8 mouse cellular contexts compared by ENCODE assay signal in the genomic region with DNA sequence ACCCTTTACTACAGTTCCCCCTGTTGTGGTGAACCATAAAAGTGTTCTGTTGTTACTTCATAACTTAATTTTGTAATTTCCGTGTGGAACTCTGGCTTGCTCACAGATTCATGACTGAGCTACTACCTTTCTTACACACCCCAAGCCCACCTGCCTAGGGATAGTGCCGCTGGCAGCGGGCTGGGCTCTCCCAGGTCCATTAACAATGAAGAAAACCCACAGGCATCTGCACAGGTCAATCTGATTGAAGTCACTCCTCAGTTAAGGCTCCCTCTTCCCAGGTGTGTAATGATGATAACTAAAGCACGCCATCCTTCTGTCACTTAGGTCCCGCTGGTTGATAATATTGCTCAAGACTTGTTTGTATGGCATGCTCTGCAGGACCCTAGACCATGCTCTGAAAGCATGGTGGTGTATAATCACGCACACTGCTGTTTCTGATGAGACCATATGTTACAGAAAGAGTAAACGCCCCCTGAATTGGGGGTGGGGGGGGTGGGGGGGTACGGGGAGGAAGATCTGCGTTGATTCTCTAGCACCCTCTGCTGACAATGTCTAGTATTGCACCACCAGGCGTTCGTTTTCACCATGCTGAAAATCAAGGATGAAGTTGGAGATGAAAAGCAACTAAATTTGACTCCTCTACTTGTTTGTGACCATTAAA. TPM values are rescaled to one million over a fixed set of nuclear protein-coding genes. Genes with fewer than 3 reads are reported as not detected.
A peak's percentile ranks its signal among the peaks of the same experiment; 100 is the strongest.
DNase-seq lines count a peak whose midpoint lies in the region; ATAC-seq lines count a peak whose summit lies in the region.

No protein-coding gene starts in this region.

- no peaks in the 10 kb centered on the region for H3K36me3 ChIP-seq in forebrain, embryonic 14.5 days (ENCODE audit: control insufficient read depth, insufficient read depth, low read length)
- no peaks in the 10 kb centered on the region for H3K36me3 ChIP-seq in megakaryocyte, embryonic 14.5 days (replicated peaks; ENCODE audit: low read length)

- H3K27me3 ChIP-seq in forebrain, embryonic 14.5 days (replicated peaks; ENCODE audit: control insufficient read depth, insufficient read depth, low read length), result no peaks in the 10 kb centered on the region
- H3K27me3 ChIP-seq in megakaryocyte, embryonic 14.5 days (replicated peaks), result peaks cover 13% of the 10 kb centered on the region

- no peak overlapping the region for H3K4me3 ChIP-seq in forebrain, embryonic 14.5 days (ENCODE audit: low read depth, low read length)
- H3K4me3 ChIP-seq in megakaryocyte, embryonic 14.5 days (replicated peaks), result peak overlapping the region; percentile 56

- ATAC-seq in forebrain, embryonic 14.5 days, result peak; percentile 75

- H3K4me2 ChIP-seq in forebrain, embryonic 14.5 days (ENCODE audit: low read length), result no peak overlapping the region

- intact Hi-C loops in gastrocnemius, postnatal 14 days (cut with DNase I; ENCODE audit: low total_unique reads), result no loop called here

- DNase-seq in gastrocnemius, adult 18-20 months (ENCODE audit: low spot score), result peak; percentile 19
- no peak for DNase-seq in gastrocnemius, postnatal 14 days
- DNase-seq in A20 (ENCODE audit: low read depth, low spot score), result peak; percentile 65
- peak; percentile 8 for DNase-seq in adrenal gland, postnatal 25 days
- peak; percentile 60 for DNase-seq in forebrain, embryonic 14.5 days (ENCODE audit: low spot score)
- DNase-seq in kidney, postnatal 14 days, result peak; percentile 46
- peak; percentile 57 for DNase-seq in thymus, postnatal 14 days

- H3K27ac ChIP-seq in forebrain, embryonic 14.5 days (ENCODE audit: low read depth, low read length), result no peak overlapping the region

- H3K9ac ChIP-seq in forebrain, embryonic 14.5 days (ENCODE audit: low read length), result no peak overlapping the region

- 38% methylated on average over 11 of the region's 11 CpGs for WGBS in forebrain, embryonic 14.5 days

- no peaks in the 10 kb centered on the region for H3K9me3 ChIP-seq in forebrain, embryonic 14.5 days (replicated peaks; ENCODE audit: control insufficient read depth, low read length)
- no peaks in the 10 kb centered on the region for H3K9me3 ChIP-seq in megakaryocyte, embryonic 14.5 days

- H3K4me1 ChIP-seq in forebrain, embryonic 14.5 days (ENCODE audit: control insufficient read depth, insufficient read depth, low read length), result peaks cover under 1% of the 10 kb centered on the region; the same call in 1 of the 2 replicates
- H3K4me1 ChIP-seq in megakaryocyte, embryonic 14.5 days, result peaks cover 15% of the 10 kb centered on the region

RNA-seq across cellular contexts. Expression of a gene that starts 5.6 kb away (rescaled TPM):
- total RNA-seq in gastrocnemius, adult 18-20 months (2021), result 10 to 100 TPM; 18.1 to 18.3 TPM
- total RNA-seq in gastrocnemius, postnatal 14 days (2021), result 10 to 100 TPM; 17.8 to 25.0 TPM
- total RNA-seq in adrenal gland, postnatal 25 days (2021), result 82.5 and 90.5 TPM in 2 replicates
- polyA plus RNA-seq in forebrain, embryonic 14.5 days (2014; fragmentation: Nextera tagmentation; extraction: Ambion mirVana), result 48.1 and 67.4 TPM in 2 replicates
- 0.96 and 7.4 TPM in 2 replicates for polyA plus RNA-seq in megakaryocyte, embryonic 14.5 days (2012; ENCODE audit: insufficient read depth, low replicate concordance)
